Mouse (Mus musculus) fat pad, adult 2 months (tissue): ENCODE data around the gene Hpse2.
"Not testable (repeated sequence)": the region's sequence is repeated elsewhere in the genome, so short reads cannot be mapped to it uniquely, and the experiment has no call there.

Source experiments
- DNase-seq: peaks from one replicate; pipeline ENCODE4 v3.0.0-alpha.2; 2011; ENCODE audit warnings: low read depth, low spot score; ENCODE audit errors: extremely low read depth

The Hpse2 gene

GRCm38 (mm10) chr19:43388017-43388904 is at the start of gene Hpse2:
TSS of gene Hpse2 (minus strand) at chr19:43388355.
- no peak for DNase-seq

- no peak for DNase-seq
Observed at GRCm38 (mm10) chr19:43427446-43428224, 39.5 kb upstream of the Hpse2 start.

GRCm38 (mm10) chr19:43424082-43424481 is 35.9 kb upstream of the Hpse2 start:
- no peak for DNase-seq

GRCm38 (mm10) chr19:43420506-43420905 is 32.4 kb upstream of the Hpse2 start:
- DNase-seq: no peak

DNA sequence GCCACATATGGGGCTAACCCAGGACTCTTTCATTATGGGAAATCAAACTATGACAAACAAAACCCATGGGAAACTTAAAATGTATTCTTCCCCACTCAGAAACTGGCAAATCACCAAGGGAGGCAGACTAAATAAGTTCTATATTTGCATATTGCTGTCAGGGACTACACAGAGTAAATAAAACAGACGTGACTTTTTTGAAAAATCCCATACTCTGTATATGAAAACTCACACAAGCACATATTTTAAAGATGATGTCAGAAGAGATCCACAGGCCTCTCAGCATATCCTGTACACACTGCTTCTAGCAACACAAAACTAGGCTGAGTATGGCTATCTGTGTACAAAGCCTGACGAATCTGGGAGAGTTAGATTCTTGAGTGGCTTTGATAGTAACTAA is 27.4 kb upstream of the Hpse2 start:
- no peak for DNase-seq

DNA sequence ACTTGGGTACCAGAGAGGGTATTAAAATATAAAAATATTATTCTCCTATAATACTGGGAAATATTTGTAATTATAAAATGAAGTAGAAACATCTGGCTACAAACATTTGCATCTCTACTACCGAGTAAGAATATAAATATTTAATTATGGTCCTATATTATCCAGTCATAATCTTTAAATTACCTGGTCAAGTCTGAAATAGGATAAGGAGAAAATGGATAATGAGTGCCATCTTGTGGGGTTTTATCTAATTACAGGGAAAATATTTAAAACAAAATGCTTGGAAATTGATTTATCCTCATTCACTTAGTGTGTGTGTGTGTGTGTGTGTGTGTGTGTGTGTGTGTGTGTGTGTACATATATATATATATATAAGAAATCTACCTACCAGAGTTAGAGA is 19.0 kb upstream of the Hpse2 start:
- no peak for DNase-seq

DNA sequence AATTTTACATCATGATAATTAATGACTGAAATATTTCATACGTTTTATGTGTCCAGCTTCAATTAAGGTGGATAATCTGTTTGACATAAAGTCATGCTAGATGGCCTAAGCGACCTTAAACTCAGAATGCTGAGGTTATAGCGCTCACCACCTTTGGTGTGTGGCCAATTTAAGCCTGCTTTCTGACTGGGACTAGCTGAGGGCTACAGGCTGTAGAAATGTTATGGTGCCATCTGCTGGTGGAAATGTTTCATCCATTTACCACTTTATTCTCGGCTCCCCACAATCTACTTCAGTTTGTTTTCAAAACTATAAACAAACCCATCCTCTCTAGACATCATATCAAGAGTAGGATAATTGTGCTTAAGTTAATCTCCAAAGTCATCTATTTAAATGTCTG is 8.2 kb upstream of the Hpse2 start:
- no peak for DNase-seq

GRCm38 (mm10) chr19:43387071-43387770 is 934 bp downstream of the Hpse2 start:
- no peak for DNase-seq

- DNase-seq: no peak
Observed at GRCm38 (mm10) chr19:43386041-43386952, 1.9 kb downstream of the Hpse2 start.

GRCm38 (mm10) chr19:43385451-43385850 is 2.7 kb downstream of the Hpse2 start:
- DNase-seq: no peak

GRCm38 (mm10) chr19:43384978-43385431 is 3.1 kb downstream of the Hpse2 start:
- no peak for DNase-seq

DNA sequence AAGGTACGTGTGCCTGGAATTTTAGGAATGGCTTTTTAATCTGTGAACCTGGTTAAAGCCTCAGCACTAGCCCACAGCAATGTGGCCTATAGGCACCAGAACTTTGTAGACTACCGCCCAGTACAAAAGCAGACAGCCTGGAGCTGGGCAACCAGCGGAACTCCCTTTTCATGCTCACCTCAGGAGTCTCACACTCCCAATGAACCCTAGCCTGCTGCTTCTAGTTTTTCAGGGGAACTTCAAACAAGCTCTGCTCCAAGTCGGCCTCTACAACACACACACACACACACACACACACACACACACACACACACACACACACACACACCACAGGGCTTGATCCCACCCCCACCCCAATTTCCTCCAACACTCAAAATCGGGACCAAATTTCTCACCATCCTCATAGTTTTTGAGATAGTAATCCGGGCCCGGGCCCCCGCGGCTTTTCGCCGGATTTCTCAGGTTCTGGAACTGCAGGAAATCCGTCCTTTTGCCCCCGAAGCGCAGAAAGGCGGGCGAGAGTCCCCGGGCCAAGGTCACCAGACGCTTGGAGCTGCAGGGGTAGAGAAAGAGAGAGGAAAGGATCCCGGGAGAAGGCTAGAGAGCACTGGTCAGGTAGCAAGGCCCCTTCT is 3.7 kb downstream of the Hpse2 start:
- no peak for DNase-seq

- DNase-seq: no peak
Observed at GRCm38 (mm10) chr19:43358830-43359229, 29.3 kb downstream of the Hpse2 start.

- no peak for DNase-seq
Observed at GRCm38 (mm10) chr19:43311125-43311524, 77.0 kb downstream of the Hpse2 start.

DNA sequence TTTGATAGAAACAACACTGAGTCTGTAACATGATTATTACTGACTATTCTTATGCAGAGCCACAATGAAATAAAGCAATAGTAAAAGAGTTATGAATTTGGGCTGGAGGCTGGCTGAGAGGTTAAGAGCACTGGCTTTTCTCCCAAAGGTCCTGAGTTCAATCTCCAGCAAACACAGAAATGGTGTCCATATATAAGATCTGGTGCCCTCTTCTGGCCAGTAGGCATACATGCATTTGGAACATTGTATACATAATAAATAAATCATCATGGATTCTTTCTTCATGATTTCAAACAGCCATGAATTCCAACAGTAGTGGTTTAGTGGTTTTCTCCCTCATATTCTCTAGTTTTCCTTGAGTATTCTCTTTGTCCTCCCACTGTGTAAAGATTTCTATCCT is 81.4 kb downstream of the Hpse2 start:
- no peak for DNase-seq

- not testable (repeated sequence) for DNase-seq
Observed at GRCm38 (mm10) chr19:43281336-43281735, 106.8 kb downstream of the Hpse2 start.

- no peak for DNase-seq
Observed at GRCm38 (mm10) chr19:43243993-43244392, 144.2 kb downstream of the Hpse2 start.

GRCm38 (mm10) chr19:43231711-43232110 is 156.4 kb downstream of the Hpse2 start:
- DNase-seq: no peak

DNA sequence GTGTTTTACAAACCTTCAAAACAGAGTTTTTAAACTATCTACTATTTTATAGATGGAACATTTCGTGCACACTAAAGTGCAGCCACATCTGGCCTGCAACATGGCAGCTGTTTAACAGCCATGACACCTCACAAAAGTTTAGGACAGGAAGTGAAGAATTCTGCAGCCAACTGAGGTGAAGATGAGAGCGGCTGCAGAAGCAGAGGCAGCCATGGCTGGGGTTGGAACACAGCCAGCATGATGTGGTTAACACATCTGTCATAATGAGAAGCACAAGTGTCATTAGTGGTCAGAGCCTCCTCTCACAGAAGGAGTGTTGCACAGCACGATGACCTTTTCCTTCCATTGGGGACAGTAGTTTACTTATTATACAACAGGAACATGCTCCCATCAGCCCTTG is 194.6 kb downstream of the Hpse2 start:
- no peak for DNase-seq

DNA sequence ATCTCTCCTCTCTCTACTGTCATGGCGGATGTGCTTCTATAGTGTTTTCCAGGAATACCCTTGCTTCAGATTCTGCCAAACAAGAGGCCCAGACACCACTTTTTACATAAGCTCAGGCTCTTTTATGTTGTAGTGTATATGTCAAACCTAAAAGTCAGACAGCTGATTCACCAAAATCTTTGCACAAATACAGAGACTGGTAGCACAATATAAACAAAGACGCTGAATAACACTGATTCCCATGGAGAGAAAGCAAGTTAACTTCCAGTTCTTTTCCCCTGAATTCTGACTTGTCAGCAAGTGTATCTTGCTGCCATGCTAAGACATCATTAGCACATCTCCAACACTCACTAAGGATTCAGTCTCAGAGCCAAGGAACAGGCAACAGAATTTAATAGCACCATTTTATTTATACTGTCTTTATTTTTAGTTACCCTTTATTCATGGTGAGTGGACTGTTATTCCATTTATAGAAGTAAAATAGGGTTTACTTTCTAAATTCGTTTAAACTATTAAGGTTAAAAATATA is 212.7 kb downstream of the Hpse2 start:
- DNase-seq: no peak
